Mouse (Mus musculus) G1E (cell line): ENCODE data around the gene Hyal2.
"Not testable (repeated sequence)": the region's sequence is repeated elsewhere in the genome, so short reads cannot be mapped to it uniquely, and the experiment has no call there.

Experiments used
- CTCF ChIP-seq: IDR thresholded peaks from 2 replicates; pipeline ENCODE4 v1.5.1; 2012; ENCODE audit warnings: low read depth, low read length, inconsistent platforms, mixed read lengths
- GATA1 ChIP-seq: IDR thresholded peaks from 2 replicates; pipeline ENCODE4 v1.6.1; 2012; ENCODE audit warnings: borderline replicate concordance, low read length, inconsistent platforms, mixed read lengths
- GATA2 ChIP-seq: IDR thresholded peaks from 2 replicates; pipeline ENCODE4 v1.6.1; 2012; ENCODE audit warnings: low read depth, low read length, inconsistent platforms, borderline replicate concordance

DNA sequence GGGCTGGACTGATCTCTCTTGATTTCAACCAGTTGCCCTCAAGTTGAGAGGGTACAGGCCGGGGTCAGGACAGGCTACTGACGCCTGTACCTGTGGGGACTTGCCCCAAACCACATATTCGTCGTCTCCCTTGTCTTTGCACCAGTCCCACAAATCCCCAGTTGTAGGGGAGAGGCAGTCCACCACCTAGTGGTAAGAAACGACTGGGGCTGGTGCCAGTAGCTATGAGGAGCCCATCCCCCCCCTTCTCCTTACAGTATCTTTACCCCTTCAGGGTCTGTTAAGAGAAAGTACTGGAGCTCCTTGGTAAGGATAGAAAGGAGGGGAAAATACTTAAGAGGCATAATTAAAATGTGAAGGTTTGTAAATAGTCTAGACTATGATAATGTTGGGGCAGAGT lies 2.2 kb upstream of the Hyal2 start:
- not testable (repeated sequence) for TF ChIP-seq CTCF, GATA2, GATA1
